Mouse (Mus musculus): Measurements from ENCODE around the gene Bud31. TPM values are rescaled to one million over a fixed set of nuclear protein-coding genes. Genes with fewer than 3 reads are reported as not detected.

Bud31 gene
- polyA plus RNA-seq, 1 experiment from 2014 or later: 299 TPM

- ATAC-seq (replicated peaks; ENCODE audit: insufficient number of reproducible peaks, low FRiP score, low TSS enrichment, low read depth) (no peak), DNase-seq (ENCODE audit: low spot score) (no peak)
- H3K4me2 ChIP-seq (ENCODE audit: low read depth, low read length): no peak overlapping the region
- peaks cover 4% of the 10 kb centered on the region; the same call in 1 of the 2 replicates for H3K36me3 ChIP-seq (replicated peaks; ENCODE audit: control insufficient read depth, insufficient read depth, low read depth, low read length)
- no peak overlapping the region for H3K4me3 ChIP-seq (ENCODE audit: low read depth, low read length)
- no peak overlapping the region for H3K9ac ChIP-seq (replicated peaks; ENCODE audit: low read length)
- no peaks in the 10 kb centered on the region for H3K27me3 ChIP-seq (ENCODE audit: control insufficient read depth, insufficient read depth, low read length)
- 94% methylated on average over 14 of the region's 14 CpGs for WGBS
- H3K27ac ChIP-seq (replicated peaks; ENCODE audit: low read depth, low read length): no peak overlapping the region
- no peaks in the 10 kb centered on the region for H3K9me3 ChIP-seq (replicated peaks; ENCODE audit: control insufficient read depth, low read length)
- no peaks in the 10 kb centered on the region for H3K4me1 ChIP-seq (ENCODE audit: control insufficient read depth, insufficient read depth, low read length)
Measured at GRCm38 (mm10) chr5:145161361-145161760, 21.2 kb downstream of the Bud31 start.

DNA sequence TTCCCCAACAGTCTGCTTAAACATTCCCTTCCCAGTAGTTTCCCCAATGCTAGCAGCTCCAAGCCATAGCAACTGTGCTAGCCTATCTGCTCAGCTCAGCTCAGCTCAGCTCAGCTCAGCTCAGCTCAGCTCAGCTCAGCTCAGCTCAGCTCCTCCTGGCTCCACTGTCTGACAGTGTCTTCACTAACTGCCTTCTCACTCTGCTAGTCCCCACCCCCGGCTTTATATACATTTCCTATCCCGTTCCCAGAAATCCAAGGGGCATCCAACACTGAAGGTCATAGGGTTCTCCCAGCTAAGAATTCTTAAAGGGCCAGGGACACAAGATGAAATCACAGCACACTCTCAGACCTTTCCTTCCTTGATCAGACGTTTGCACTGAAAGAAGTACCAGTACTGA is 24.5 kb downstream of the Bud31 start:
- H3K9me3 ChIP-seq (replicated peaks; ENCODE audit: control insufficient read depth, low read length): no peaks in the 10 kb centered on the region
- H3K4me3 ChIP-seq (ENCODE audit: low read depth, low read length): no peak overlapping the region
- H3K27me3 ChIP-seq (ENCODE audit: control insufficient read depth, insufficient read depth, low read length): no peaks in the 10 kb centered on the region
- H3K27ac ChIP-seq (replicated peaks; ENCODE audit: low read depth, low read length): no peak overlapping the region
- ATAC-seq (replicated peaks; ENCODE audit: insufficient number of reproducible peaks, low FRiP score, low TSS enrichment, low read depth) (no peak), DNase-seq (ENCODE audit: low spot score) (no peak)
- H3K9ac ChIP-seq (replicated peaks; ENCODE audit: low read length): no peak overlapping the region
- H3K4me2 ChIP-seq (ENCODE audit: low read depth, low read length): no peak overlapping the region
- WGBS: 77% methylated on average over 3 of the region's 3 CpGs
- H3K4me1 ChIP-seq (ENCODE audit: control insufficient read depth, insufficient read depth, low read length): no peaks in the 10 kb centered on the region
- H3K36me3 ChIP-seq (replicated peaks; ENCODE audit: control insufficient read depth, insufficient read depth, low read depth, low read length): no peaks in the 10 kb centered on the region; the same call in 1 of the 2 replicates

GRCm38 (mm10) chr5:145165184-145165583 is 25.0 kb downstream of the Bud31 start:
- 83% methylated on average over 15 of the region's 15 CpGs for WGBS
- Histone ChIP-seq H3K4me2 (ENCODE audit: low read depth, low read length) (no peak overlapping the region), H3K36me3 (replicated peaks; ENCODE audit: control insufficient read depth, insufficient read depth, low read depth, low read length) (no peaks in the 10 kb centered on the region; the same call in 1 of the 2 replicates), H3K9me3 (replicated peaks; ENCODE audit: control insufficient read depth, low read length) (no peaks in the 10 kb centered on the region), H3K4me3 (ENCODE audit: low read depth, low read length) (no peak overlapping the region), H3K4me1 (ENCODE audit: control insufficient read depth, insufficient read depth, low read length) (no peaks in the 10 kb centered on the region), H3K27me3 (ENCODE audit: control insufficient read depth, insufficient read depth, low read length) (no peaks in the 10 kb centered on the region), H3K9ac (replicated peaks; ENCODE audit: low read length) (no peak overlapping the region), H3K27ac (replicated peaks; ENCODE audit: low read depth, low read length) (no peak overlapping the region)
- ATAC-seq (replicated peaks; ENCODE audit: insufficient number of reproducible peaks, low FRiP score, low TSS enrichment, low read depth): no peak
- DNase-seq (ENCODE audit: low spot score): no peak

GRCm38 (mm10) chr5:145166536-145167305 is 26.6 kb downstream of the Bud31 start, which contains the start of the genes Ptcd1 and Cpsf4:
Gene Ptcd1 (minus strand): TSS chr5:145167108.
Gene Cpsf4 (plus strand): TSS chr5:145167213.
- peak; percentile 100 for DNase-seq (ENCODE audit: low spot score)
- peak within 1 kb of the TSS; percentile 97 for H3K9ac ChIP-seq (replicated peaks; ENCODE audit: low read length)
- H3K9me3 ChIP-seq (replicated peaks; ENCODE audit: control insufficient read depth, low read length): no peaks in the 10 kb centered on the region
- peak within 1 kb of the TSS; percentile 69 for H3K4me2 ChIP-seq (ENCODE audit: low read depth, low read length)
- no peaks in the 10 kb centered on the region; the same call in 1 of the 2 replicates for H3K36me3 ChIP-seq (replicated peaks; ENCODE audit: control insufficient read depth, insufficient read depth, low read depth, low read length)
- ATAC-seq (replicated peaks; ENCODE audit: insufficient number of reproducible peaks, low FRiP score, low TSS enrichment, low read depth): peak; percentile 96
- no peaks in the 10 kb centered on the region for H3K4me1 ChIP-seq (ENCODE audit: control insufficient read depth, insufficient read depth, low read length)
- under 1% methylated on average over 49 of the region's 51 CpGs for WGBS
- H3K27ac ChIP-seq (replicated peaks; ENCODE audit: low read depth, low read length): peak within 1 kb of the TSS; percentile 71
- no peaks in the 10 kb centered on the region for H3K27me3 ChIP-seq (ENCODE audit: control insufficient read depth, insufficient read depth, low read length)
- H3K4me3 ChIP-seq (ENCODE audit: low read depth, low read length): peak within 1 kb of the TSS; percentile 95

GRCm38 (mm10) chr5:145167306-145167661 is 27.1 kb downstream of the Bud31 start:
- Histone ChIP-seq H3K36me3 (replicated peaks; ENCODE audit: control insufficient read depth, insufficient read depth, low read depth, low read length) (no peaks in the 10 kb centered on the region; the same call in 1 of the 2 replicates), H3K27ac (replicated peaks; ENCODE audit: low read depth, low read length) (peak overlapping the region; percentile 52; the same call in 1 of the 2 replicates), H3K9ac (replicated peaks; ENCODE audit: low read length) (peak overlapping the region; percentile 97), H3K4me1 (ENCODE audit: control insufficient read depth, insufficient read depth, low read length) (no peaks in the 10 kb centered on the region), H3K9me3 (replicated peaks; ENCODE audit: control insufficient read depth, low read length) (no peaks in the 10 kb centered on the region), H3K4me2 (ENCODE audit: low read depth, low read length) (peak overlapping the region; percentile 44), H3K27me3 (ENCODE audit: control insufficient read depth, insufficient read depth, low read length) (no peaks in the 10 kb centered on the region), H3K4me3 (ENCODE audit: low read depth, low read length) (peak overlapping the region; percentile 95)
- DNase-seq (ENCODE audit: low spot score) (no peak), ATAC-seq (replicated peaks; ENCODE audit: insufficient number of reproducible peaks, low FRiP score, low TSS enrichment, low read depth) (peak; percentile 64; the same call in 1 of the 2 replicates)
- WGBS: 0% methylated on average over 28 of the region's 28 CpGs

DNA sequence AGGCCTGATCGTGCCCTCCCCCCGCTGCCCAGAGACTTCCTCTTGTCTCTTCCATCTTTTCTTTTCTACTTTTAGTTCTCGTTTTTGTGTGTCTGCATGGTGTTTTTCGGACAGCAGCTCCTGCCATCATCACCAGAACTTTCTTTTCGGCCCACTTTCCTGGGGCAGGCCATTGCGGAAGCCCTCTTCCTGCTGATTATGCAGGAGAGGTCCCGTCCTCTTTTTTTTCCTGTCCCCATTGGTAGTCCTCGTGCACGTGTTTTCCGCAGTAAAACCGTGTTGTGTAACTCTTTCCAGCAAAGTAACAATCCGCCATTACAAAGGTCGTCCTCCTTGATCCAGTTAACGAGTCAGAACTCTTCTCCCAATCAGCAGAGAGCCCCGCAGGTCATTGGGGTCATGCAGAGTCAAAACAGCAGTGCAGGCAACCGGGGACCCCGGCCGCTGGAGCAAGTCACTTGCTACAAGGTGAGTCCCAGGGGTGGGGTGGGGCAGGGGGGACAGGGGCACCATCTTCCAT is 38.4 kb downstream of the Bud31 start:
- H3K36me3 ChIP-seq (replicated peaks; ENCODE audit: control insufficient read depth, insufficient read depth, low read depth, low read length): peaks cover 11% of the 10 kb centered on the region
- DNase-seq (ENCODE audit: low spot score): no peak
- H3K27me3 ChIP-seq (ENCODE audit: control insufficient read depth, insufficient read depth, low read length): no peaks in the 10 kb centered on the region
- H3K4me1 ChIP-seq (ENCODE audit: control insufficient read depth, insufficient read depth, low read length): no peaks in the 10 kb centered on the region
- H3K9ac ChIP-seq (replicated peaks; ENCODE audit: low read length): no peak overlapping the region
- no peak overlapping the region for H3K4me2 ChIP-seq (ENCODE audit: low read depth, low read length)
- WGBS: 86% methylated on average over 18 of the region's 18 CpGs
- ATAC-seq (replicated peaks; ENCODE audit: insufficient number of reproducible peaks, low FRiP score, low TSS enrichment, low read depth): no peak
- no peak overlapping the region for H3K27ac ChIP-seq (replicated peaks; ENCODE audit: low read depth, low read length)
- H3K4me3 ChIP-seq (ENCODE audit: low read depth, low read length): no peak overlapping the region
- H3K9me3 ChIP-seq (replicated peaks; ENCODE audit: control insufficient read depth, low read length): no peaks in the 10 kb centered on the region

GRCm38 (mm10) chr5:145185244-145185643 is 45.1 kb downstream of the Bud31 start:
- DNase-seq (ENCODE audit: low spot score) (no peak), ATAC-seq (replicated peaks; ENCODE audit: insufficient number of reproducible peaks, low FRiP score, low TSS enrichment, low read depth) (no peak)
- H3K27ac ChIP-seq (replicated peaks; ENCODE audit: low read depth, low read length): no peak overlapping the region
- no peak overlapping the region for H3K4me2 ChIP-seq (ENCODE audit: low read depth, low read length)
- no peak overlapping the region for H3K4me3 ChIP-seq (ENCODE audit: low read depth, low read length)
- no peaks in the 10 kb centered on the region for H3K27me3 ChIP-seq (ENCODE audit: control insufficient read depth, insufficient read depth, low read length)
- WGBS: 86% methylated on average over 2 of the region's 2 CpGs
- no peak overlapping the region for H3K9ac ChIP-seq (replicated peaks; ENCODE audit: low read length)
- no peaks in the 10 kb centered on the region for H3K4me1 ChIP-seq (ENCODE audit: control insufficient read depth, insufficient read depth, low read length)
- no peaks in the 10 kb centered on the region for H3K9me3 ChIP-seq (replicated peaks; ENCODE audit: control insufficient read depth, low read length)
- H3K36me3 ChIP-seq (replicated peaks; ENCODE audit: control insufficient read depth, insufficient read depth, low read depth, low read length): peaks cover 13% of the 10 kb centered on the region

- no peaks in the 10 kb centered on the region for H3K4me1 ChIP-seq (ENCODE audit: control insufficient read depth, insufficient read depth, low read length)
- H3K27me3 ChIP-seq (ENCODE audit: control insufficient read depth, insufficient read depth, low read length): no peaks in the 10 kb centered on the region
- H3K9ac ChIP-seq (replicated peaks; ENCODE audit: low read length): no peak overlapping the region
- DNase-seq (ENCODE audit: low spot score): no peak
- 91% methylated on average over 6 of the region's 6 CpGs for WGBS
- H3K4me2 ChIP-seq (ENCODE audit: low read depth, low read length): no peak overlapping the region
- no peak for ATAC-seq (replicated peaks; ENCODE audit: insufficient number of reproducible peaks, low FRiP score, low TSS enrichment, low read depth)
- no peak overlapping the region for H3K4me3 ChIP-seq (ENCODE audit: low read depth, low read length)
- peaks cover 5% of the 10 kb centered on the region for H3K36me3 ChIP-seq (replicated peaks; ENCODE audit: control insufficient read depth, insufficient read depth, low read depth, low read length)
- no peaks in the 10 kb centered on the region for H3K9me3 ChIP-seq (replicated peaks; ENCODE audit: control insufficient read depth, low read length)
- no peak overlapping the region for H3K27ac ChIP-seq (replicated peaks; ENCODE audit: low read depth, low read length)
Measured at GRCm38 (mm10) chr5:145189416-145189815, 49.3 kb downstream of the Bud31 start.

Measured in embryonic facial prominence, embryonic 11.5 days (tissue).